Mouse (Mus musculus) regulatory T cell (primary cell): ENCODE data around the gene Lpin1.

Source experiments
- in situ Hi-C: fragments of 300-600 bp; cut with MboI, MseI; formaldehyde crosslinking; loops from one replicate; pipeline ENCODE4 v1.15.1; 2025; ENCODE audit warnings: high pct_unique_total_duplicates

The Lpin1 gene

GRCm38 (mm10) chr12:16619453-16619852, 8.7 kb upstream of the Lpin1 start:
- in situ Hi-C loops = no loop called here

GRCm38 (mm10) chr12:16618512-16619274, 7.9 kb upstream of the Lpin1 start:
- in situ Hi-C loops = no loop called here

- in situ Hi-C loops = no loop called here
Measured at GRCm38 (mm10) chr12:16615738-16616137, 5.0 kb upstream of the Lpin1 start.

- in situ Hi-C loops = no loop called here
Measured at GRCm38 (mm10) chr12:16614556-16614955, 3.8 kb upstream of the Lpin1 start.

- in situ Hi-C loops = no loop called here
Measured at GRCm38 (mm10) chr12:16605624-16606023, 5.1 kb downstream of the Lpin1 start.

- in situ Hi-C loops = no loop called here
Measured at GRCm38 (mm10) chr12:16602271-16602670, 8.5 kb downstream of the Lpin1 start.

- in situ Hi-C loops = no loop called here
Measured at GRCm38 (mm10) chr12:16600374-16600773, 10.4 kb downstream of the Lpin1 start.

GRCm38 (mm10) chr12:16599359-16599758, 11.4 kb downstream of the Lpin1 start:
- in situ Hi-C loops = loop anchor here (10.0 kb wide), 1 partner anchor 1105 kb away; no protein-coding TSS in a partner anchor

- in situ Hi-C loops = loop anchor here (10.0 kb wide), 1 partner anchor 1111 kb away; no protein-coding TSS in a partner anchor
Measured at GRCm38 (mm10) chr12:16593761-16594160, 17.0 kb downstream of the Lpin1 start.

- in situ Hi-C loops = loop anchor here (10.0 kb wide), 1 partner anchor 1112 kb away; no protein-coding TSS in a partner anchor
Measured at GRCm38 (mm10) chr12:16593014-16593413, 17.8 kb downstream of the Lpin1 start.

- in situ Hi-C loops = loop anchor here (10.0 kb wide), 1 partner anchor 1112 kb away; no protein-coding TSS in a partner anchor
Measured at GRCm38 (mm10) chr12:16592451-16592850, 18.3 kb downstream of the Lpin1 start.

- in situ Hi-C loops = loop anchor here (10.0 kb wide), 1 partner anchor 1113 kb away; no protein-coding TSS in a partner anchor
Measured at GRCm38 (mm10) chr12:16591453-16592200, 19.1 kb downstream of the Lpin1 start.

GRCm38 (mm10) chr12:16589966-16590365, 20.8 kb downstream of the Lpin1 start:
- in situ Hi-C loops = loop anchor here (10.0 kb wide), 2 partner anchors 215 to 1115 kb away; partner anchors contain the start of gene Greb1

GRCm38 (mm10) chr12:16589204-16589949, 21.4 kb downstream of the Lpin1 start:
- in situ Hi-C loops = loop anchor here (10.0 kb wide), 1 partner anchor 215 kb away; the partner anchor contains the start of gene Greb1

GRCm38 (mm10) chr12:16588396-16589042, 22.2 kb downstream of the Lpin1 start:
- in situ Hi-C loops = loop anchor here (10.0 kb wide), 1 partner anchor 216 kb away; the partner anchor contains the start of gene Greb1

- in situ Hi-C loops = loop anchor here (10.0 kb wide), 1 partner anchor 217 kb away; the partner anchor contains the start of gene Greb1
Measured at GRCm38 (mm10) chr12:16587767-16588166, 23.0 kb downstream of the Lpin1 start.

GRCm38 (mm10) chr12:16587111-16587510, 23.7 kb downstream of the Lpin1 start:
- in situ Hi-C loops = loop anchor here (10.0 kb wide), 1 partner anchor 218 kb away; the partner anchor contains the start of gene Greb1

GRCm38 (mm10) chr12:16584964-16585363, 25.8 kb downstream of the Lpin1 start:
- in situ Hi-C loops = loop anchor here (10.0 kb wide), 1 partner anchor 220 kb away; the partner anchor contains the start of gene Greb1

- in situ Hi-C loops = loop anchor here (10.0 kb wide), 1 partner anchor 221 kb away; the partner anchor contains the start of gene Greb1
Measured at GRCm38 (mm10) chr12:16584035-16584682, 26.6 kb downstream of the Lpin1 start.

GRCm38 (mm10) chr12:16583313-16583712, 27.5 kb downstream of the Lpin1 start:
- in situ Hi-C loops = loop anchor here (10.0 kb wide), 1 partner anchor 221 kb away; the partner anchor contains the start of gene Greb1
